Mouse (Mus musculus) small intestine, adult 2 months (tissue): Measurements from ENCODE around the gene Aire. TPM values are rescaled to one million over a fixed set of nuclear protein-coding genes. Genes with fewer than 3 reads are reported as not detected.

ENCODE experiments used
- H3K27ac ChIP-seq: fragments of 200-500 bp; 2 replicates; pipeline ENCODE4 v1.5.1; 2012; ENCODE audit warnings: low read depth, low read length, control low read depth, inconsistent platforms; ENCODE audit not compliant: insufficient read depth
- H3K27me3 ChIP-seq: fragments of 200-500 bp; 2 replicates; pipeline ENCODE4 v1.6.1; 2012; ENCODE audit warnings: mild to moderate bottlenecking, moderate library complexity, low read length, inconsistent platforms; ENCODE audit not compliant: control insufficient read depth, insufficient read depth
- H3K36me3 ChIP-seq: fragments of 200-500 bp; 2 replicates; pipeline ENCODE4 v1.6.1; 2012; ENCODE audit warnings: mild to moderate bottlenecking, low read length, control low read depth, inconsistent platforms; ENCODE audit not compliant: control insufficient read depth, insufficient read depth
- H3K4me1 ChIP-seq: fragments of 200-500 bp; 2 replicates; pipeline ENCODE4 v1.6.1; 2012; ENCODE audit warnings: low read length, inconsistent platforms, mixed read lengths; ENCODE audit not compliant: control insufficient read depth, insufficient read depth, insufficient read length
- H3K4me3 ChIP-seq: fragments of 200-500 bp; 2 replicates; pipeline ENCODE4 v1.5.1; 2012; ENCODE audit warnings: low read depth, mild to moderate bottlenecking, control low read depth, inconsistent platforms, low read length, moderate library complexity
- CTCF ChIP-seq: fragments of 200-500 bp; IDR thresholded peaks from 2 replicates; pipeline ENCODE4 v1.5.1; 2012; ENCODE audit warnings: low read depth, mild to moderate bottlenecking, control low read depth, inconsistent platforms, low read length, moderate library complexity, mixed read lengths; ENCODE audit not compliant: insufficient replicate concordance, insufficient read length; ENCODE audit errors: extremely low read depth
- POLR2A ChIP-seq: fragments of 200-500 bp; IDR thresholded peaks from 2 replicates; pipeline ENCODE4 v1.6.1; 2012; ENCODE audit warnings: low read depth, mild to moderate bottlenecking, control low read depth, inconsistent platforms, low read length, moderate library complexity
- WGBS: fragments of 180-500 bp; shearing (Covaris S2); methylation state at CpG from one replicate; pipeline ENCODE4 v1.1.7; 2018; 5-methylcytosine and 5-hydroxymethylcytosine counted together
- polyA plus RNA-seq: library from polyadenylated mRNA; depleted of rRNA; stranded (reverse); fragments of >200 nt; gene quantifications from 2 replicates; pipeline ENCODE4 v1.2.3, GENCODE M21; 2012

The Aire gene
- polyA plus RNA-seq, 1 experiment: 0.34 TPM

- H3K27ac ChIP-seq: no peak overlapping the region
These were observed 42.3 kb upstream of the Aire start for GRCm38 (mm10) chr10:78085711-78086110.

GRCm38 (mm10) chr10:78084073-78084472 lies 40.7 kb upstream of the Aire start:
- H3K36me3 ChIP-seq: peaks cover 5% of the 10 kb centered on the region; the same call in 1 of the 2 replicates
- WGBS: 37% methylated on average over 1 of the region's 1 CpGs
- H3K4me3 ChIP-seq: no peak overlapping the region
- no peak overlapping the region for H3K27ac ChIP-seq
- H3K27me3 ChIP-seq: no peaks in the 10 kb centered on the region
- TF ChIP-seq POLR2A (no peak), CTCF (no peak)
- no peaks in the 10 kb centered on the region; the same call in 1 of the 2 replicates for H3K4me1 ChIP-seq

More at GRCm38 (mm10) chr10:78085711-78086110, 42.3 kb upstream of the Aire start:
- H3K27me3 ChIP-seq: no peaks in the 10 kb centered on the region
- TF ChIP-seq CTCF (no peak), POLR2A (no peak)
- no peaks in the 10 kb centered on the region for H3K36me3 ChIP-seq
- WGBS: 92% methylated on average over 6 of the region's 6 CpGs
- peaks cover 6% of the 10 kb centered on the region for H3K4me1 ChIP-seq
- no peak overlapping the region for H3K4me3 ChIP-seq

GRCm38 (mm10) chr10:78079955-78080591 lies 36.7 kb upstream of the Aire start:
- no peak overlapping the region for H3K4me3 ChIP-seq
- no peak for TF ChIP-seq POLR2A
- TF ChIP-seq CTCF: no peak
- H3K4me1 ChIP-seq: no peaks in the 10 kb centered on the region
- 78% methylated on average over 4 of the region's 4 CpGs for WGBS
- no peaks in the 10 kb centered on the region for H3K27me3 ChIP-seq
- H3K27ac ChIP-seq: no peak overlapping the region
- H3K36me3 ChIP-seq: peaks cover 23% of the 10 kb centered on the region; the same call in 1 of the 2 replicates

GRCm38 (mm10) chr10:78078276-78078675 lies 34.9 kb upstream of the Aire start:
- TF ChIP-seq CTCF (no peak), POLR2A (no peak)
- Histone ChIP-seq H3K4me1 (no peaks in the 10 kb centered on the region), H3K27ac (no peak overlapping the region), H3K4me3 (no peak overlapping the region), H3K27me3 (no peaks in the 10 kb centered on the region), H3K36me3 (peaks cover 32% of the 10 kb centered on the region; the same call in 1 of the 2 replicates)
- 79% methylated on average over 5 of the region's 5 CpGs for WGBS

- H3K27ac ChIP-seq: no peak overlapping the region
- H3K27me3 ChIP-seq: no peaks in the 10 kb centered on the region
- no peak for TF ChIP-seq POLR2A
- TF ChIP-seq CTCF: no peak
- no peak overlapping the region for H3K4me3 ChIP-seq
- WGBS: 83% methylated on average over 9 of the region's 9 CpGs
- peaks cover 32% of the 10 kb centered on the region; the same call in 1 of the 2 replicates for H3K36me3 ChIP-seq
- no peaks in the 10 kb centered on the region for H3K4me1 ChIP-seq
These were observed 34.5 kb upstream of the Aire start for GRCm38 (mm10) chr10:78077862-78078261.

- no peak overlapping the region for H3K4me3 ChIP-seq
- no peaks in the 10 kb centered on the region for H3K27me3 ChIP-seq
- H3K36me3 ChIP-seq: peaks cover 42% of the 10 kb centered on the region; the same call in 1 of the 2 replicates
- H3K4me1 ChIP-seq: peaks cover 1% of the 10 kb centered on the region; the same call in 1 of the 2 replicates
- H3K27ac ChIP-seq: no peak overlapping the region
- TF ChIP-seq CTCF: no peak
- TF ChIP-seq POLR2A: no peak
- WGBS: 79% methylated on average over 11 of the region's 11 CpGs
These were observed 31.6 kb upstream of the Aire start for GRCm38 (mm10) chr10:78074977-78075376.

- H3K4me3 ChIP-seq: no peak overlapping the region
- H3K36me3 ChIP-seq: peaks cover 37% of the 10 kb centered on the region; the same call in 1 of the 2 replicates
- 90% methylated on average over 4 of the region's 4 CpGs for WGBS
- H3K4me1 ChIP-seq: peaks cover 5% of the 10 kb centered on the region; the same call in 1 of the 2 replicates
- no peak for TF ChIP-seq CTCF
- TF ChIP-seq POLR2A: no peak
- H3K27ac ChIP-seq: no peak overlapping the region
- H3K27me3 ChIP-seq: no peaks in the 10 kb centered on the region
These were observed 30.7 kb upstream of the Aire start for GRCm38 (mm10) chr10:78074151-78074550.
